Mouse (Mus musculus): ENCODE measurements around the gene Slco4c1. TPM values are rescaled to one million over a fixed set of nuclear protein-coding genes. Genes with fewer than 3 reads are reported as not detected.

Slco4c1 gene
- 0.09 and 0.10 TPM in 2 replicates for polyA plus RNA-seq (2015; fragmentation: Nextera tagmentation; extraction: Ambion mirVana)

GRCm38 (mm10) chr1:96871528-96872360, at the start of gene Slco4c1:
TSS of gene Slco4c1 (minus strand) at chr1:96872171.
- ATAC-seq = peak; percentile 97
- Histone ChIP-seq H3K4me3 (replicated peaks) (peak within 1 kb of the TSS; percentile 46), H3K9ac (peak within 1 kb of the TSS; percentile 34), H3K4me1 (replicated peaks) (no peaks in the 10 kb centered on the region), H3K4me2 (replicated peaks) (peak within 1 kb of the TSS; percentile 93), H3K36me3 (no peaks in the 10 kb centered on the region), H3K27ac (no peak within 1 kb of the TSS), H3K9me3 (no peaks in the 10 kb centered on the region), H3K27me3 (replicated peaks) (no peaks in the 10 kb centered on the region; the same call in 1 of the 2 replicates)
- WGBS = 2% methylated on average over 40 of the region's 40 CpGs

- Histone ChIP-seq H3K27ac (no peak overlapping the region), H3K4me3 (replicated peaks) (no peak overlapping the region), H3K4me1 (replicated peaks) (no peaks in the 10 kb centered on the region), H3K27me3 (replicated peaks) (no peaks in the 10 kb centered on the region), H3K4me2 (replicated peaks) (no peak overlapping the region), H3K9ac (no peak overlapping the region), H3K9me3 (no peaks in the 10 kb centered on the region), H3K36me3 (no peaks in the 10 kb centered on the region)
- no peak for ATAC-seq
Measured at GRCm38 (mm10) chr1:96917333-96917732, 45.4 kb upstream of the Slco4c1 start.

GRCm38 (mm10) chr1:96883788-96884187, 11.8 kb upstream of the Slco4c1 start:
- Histone ChIP-seq H3K27ac (no peak overlapping the region), H3K36me3 (no peaks in the 10 kb centered on the region), H3K9ac (no peak overlapping the region), H3K4me1 (replicated peaks) (no peaks in the 10 kb centered on the region), H3K9me3 (no peaks in the 10 kb centered on the region), H3K4me2 (replicated peaks) (no peak overlapping the region), H3K27me3 (replicated peaks) (no peaks in the 10 kb centered on the region), H3K4me3 (replicated peaks) (no peak overlapping the region)
- no peak for ATAC-seq

DNA sequence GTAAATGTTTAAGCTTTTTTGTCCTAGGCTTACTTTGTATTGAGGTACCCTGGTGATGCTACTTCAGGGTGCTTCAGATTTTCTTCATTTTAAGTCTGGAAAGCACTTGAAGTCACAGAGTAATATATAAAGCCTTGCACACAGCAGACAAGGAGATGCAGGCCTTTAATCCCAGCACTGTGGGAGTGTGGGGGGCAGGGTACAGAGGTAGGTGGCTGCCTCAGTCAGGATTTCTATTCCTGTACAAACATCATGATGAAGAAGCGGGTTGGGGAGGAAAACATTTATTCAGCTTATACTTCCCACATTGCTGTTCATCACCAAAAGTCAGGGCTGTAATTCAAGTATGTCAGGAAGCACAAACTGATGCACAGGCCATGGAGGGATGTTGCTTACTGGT, 6.6 kb upstream of the Slco4c1 start:
- no peak for ATAC-seq
- 85% methylated on average over 1 of the region's 1 CpGs for WGBS
- H3K9ac ChIP-seq = no peak overlapping the region
- no peak overlapping the region for H3K4me2 ChIP-seq (replicated peaks)
- H3K27me3 ChIP-seq (replicated peaks) = no peaks in the 10 kb centered on the region
- no peaks in the 10 kb centered on the region for H3K4me1 ChIP-seq (replicated peaks)
- H3K9me3 ChIP-seq = no peaks in the 10 kb centered on the region
- no peak overlapping the region for H3K4me3 ChIP-seq (replicated peaks)
- H3K27ac ChIP-seq = no peak overlapping the region
- no peaks in the 10 kb centered on the region for H3K36me3 ChIP-seq

GRCm38 (mm10) chr1:96876076-96876475, 4.1 kb upstream of the Slco4c1 start:
- WGBS = 77% methylated on average over 1 of the region's 1 CpGs
- H3K4me3 ChIP-seq (replicated peaks) = no peak overlapping the region
- no peak; the same call in 1 of the 2 replicates for ATAC-seq

DNA sequence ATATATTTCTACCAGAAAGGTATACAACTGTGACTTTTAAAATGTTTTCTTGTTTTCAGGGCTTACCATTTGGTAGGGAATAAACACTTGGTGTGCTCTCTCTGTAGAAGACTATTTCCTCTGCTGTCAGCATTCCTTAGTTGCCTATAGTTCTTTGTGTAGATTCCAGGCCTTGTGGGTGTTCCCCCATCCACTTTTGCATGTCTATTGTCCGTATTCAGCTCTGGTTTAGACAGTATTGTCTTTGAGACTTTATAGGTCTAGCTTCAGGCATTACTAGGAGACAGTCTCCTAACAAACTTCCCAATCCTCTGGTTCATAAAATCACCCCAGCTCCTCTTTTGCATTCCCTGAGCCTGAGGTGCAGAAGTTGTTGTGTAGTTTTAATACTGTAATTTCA, 2.7 kb upstream of the Slco4c1 start:
- Histone ChIP-seq H3K27ac (no peak overlapping the region), H3K4me1 (replicated peaks) (no peaks in the 10 kb centered on the region), H3K9ac (no peak overlapping the region), H3K4me2 (replicated peaks) (no peak overlapping the region), H3K36me3 (no peaks in the 10 kb centered on the region), H3K9me3 (no peaks in the 10 kb centered on the region), H3K27me3 (replicated peaks) (no peaks in the 10 kb centered on the region; the same call in 1 of the 2 replicates), H3K4me3 (replicated peaks) (no peak overlapping the region)
- no peak for ATAC-seq
- 78% methylated on average over 1 of the region's 1 CpGs for WGBS

More at GRCm38 (mm10) chr1:96876076-96876475, 4.1 kb upstream of the Slco4c1 start:
- Histone ChIP-seq H3K27me3 (replicated peaks) (no peaks in the 10 kb centered on the region; the same call in 1 of the 2 replicates), H3K36me3 (no peaks in the 10 kb centered on the region), H3K4me2 (replicated peaks) (no peak overlapping the region), H3K27ac (no peak overlapping the region), H3K4me1 (replicated peaks) (no peaks in the 10 kb centered on the region), H3K9me3 (no peaks in the 10 kb centered on the region), H3K9ac (no peak overlapping the region)

GRCm38 (mm10) chr1:96872361-96872693, 356 bp upstream of the Slco4c1 start:
- no peak for ATAC-seq
- no peaks in the 10 kb centered on the region for H3K36me3 ChIP-seq
- 2% methylated on average over 10 of the region's 10 CpGs for WGBS

GRCm38 (mm10) chr1:96870764-96871307, 1.1 kb downstream of the Slco4c1 start:
- WGBS = 12% methylated on average over 7 of the region's 7 CpGs
- Histone ChIP-seq H3K4me1 (replicated peaks) (no peaks in the 10 kb centered on the region), H3K27ac (no peak overlapping the region), H3K4me3 (replicated peaks) (no peak overlapping the region), H3K36me3 (no peaks in the 10 kb centered on the region), H3K9ac (no peak overlapping the region), H3K4me2 (replicated peaks) (peak overlapping the region; percentile 93), H3K9me3 (no peaks in the 10 kb centered on the region), H3K27me3 (replicated peaks) (no peaks in the 10 kb centered on the region; the same call in 1 of the 2 replicates)
- no peak for ATAC-seq

More at GRCm38 (mm10) chr1:96872361-96872693, 356 bp upstream of the Slco4c1 start:
- Histone ChIP-seq H3K9me3 (no peaks in the 10 kb centered on the region), H3K27ac (no peak overlapping the region), H3K9ac (peak overlapping the region; percentile 34; the same call in 1 of the 2 replicates), H3K4me3 (replicated peaks) (peak overlapping the region; percentile 46), H3K27me3 (replicated peaks) (no peaks in the 10 kb centered on the region; the same call in 1 of the 2 replicates), H3K4me2 (replicated peaks) (peak overlapping the region; percentile 93), H3K4me1 (replicated peaks) (no peaks in the 10 kb centered on the region)

DNA sequence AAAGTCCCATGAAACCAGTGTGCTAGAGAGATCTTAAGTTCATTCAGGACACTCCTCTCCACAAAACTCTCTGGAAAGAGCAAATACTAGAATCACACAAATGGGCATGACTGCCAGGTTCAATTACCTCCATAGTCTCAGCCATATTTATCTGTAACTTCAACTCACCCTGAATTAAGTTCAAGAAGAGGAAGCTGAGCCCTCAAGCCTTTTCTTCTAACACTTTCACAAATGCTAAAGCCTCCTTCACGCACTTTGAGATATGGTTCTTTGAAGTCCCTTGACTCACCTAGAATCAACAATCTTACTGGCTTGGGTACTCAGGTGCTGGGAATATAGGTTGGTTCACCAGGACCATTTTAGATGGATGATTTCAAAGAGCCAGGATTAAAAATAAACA, 3.2 kb downstream of the Slco4c1 start:
- H3K4me2 ChIP-seq (replicated peaks) = no peak overlapping the region
- no peak for ATAC-seq
- no peaks in the 10 kb centered on the region for H3K36me3 ChIP-seq

DNA sequence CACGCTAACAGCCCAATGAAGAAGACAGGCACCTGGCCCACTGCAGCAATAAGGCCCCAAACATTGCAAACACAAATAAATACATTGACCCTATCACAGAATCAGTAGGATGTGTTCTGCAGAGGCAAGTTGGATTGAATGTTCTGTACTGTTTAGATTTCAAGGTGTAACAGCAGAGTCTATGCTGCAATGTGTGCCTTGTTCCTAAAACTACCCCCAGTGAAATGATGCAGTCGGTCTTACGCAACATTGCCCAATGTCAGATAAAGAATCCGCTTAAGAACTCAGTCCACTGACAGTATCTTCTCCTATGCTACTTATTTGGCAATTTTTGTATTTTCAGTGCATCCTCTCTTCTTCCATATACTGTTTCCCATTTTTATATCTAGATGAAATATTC, 6.0 kb downstream of the Slco4c1 start:
- no peaks in the 10 kb centered on the region for H3K27me3 ChIP-seq (replicated peaks)
- H3K4me3 ChIP-seq (replicated peaks) = no peak overlapping the region
- no peak overlapping the region for H3K9ac ChIP-seq
- WGBS = 90% methylated on average over 4 of the region's 4 CpGs
- no peaks in the 10 kb centered on the region for H3K4me1 ChIP-seq (replicated peaks)
- ATAC-seq = no peak
- no peak overlapping the region for H3K27ac ChIP-seq
- no peaks in the 10 kb centered on the region for H3K36me3 ChIP-seq
- no peak overlapping the region for H3K4me2 ChIP-seq (replicated peaks)
- H3K9me3 ChIP-seq = no peaks in the 10 kb centered on the region

More for the DNA sequence above, 3.2 kb downstream of the Slco4c1 start:
- 89% methylated on average over 1 of the region's 1 CpGs for WGBS
- no peaks in the 10 kb centered on the region for H3K9me3 ChIP-seq
- no peaks in the 10 kb centered on the region for H3K4me1 ChIP-seq (replicated peaks)
- H3K27ac ChIP-seq = no peak overlapping the region
- no peaks in the 10 kb centered on the region; the same call in 1 of the 2 replicates for H3K27me3 ChIP-seq (replicated peaks)
- no peak overlapping the region for H3K9ac ChIP-seq
- no peak overlapping the region for H3K4me3 ChIP-seq (replicated peaks)

DNA sequence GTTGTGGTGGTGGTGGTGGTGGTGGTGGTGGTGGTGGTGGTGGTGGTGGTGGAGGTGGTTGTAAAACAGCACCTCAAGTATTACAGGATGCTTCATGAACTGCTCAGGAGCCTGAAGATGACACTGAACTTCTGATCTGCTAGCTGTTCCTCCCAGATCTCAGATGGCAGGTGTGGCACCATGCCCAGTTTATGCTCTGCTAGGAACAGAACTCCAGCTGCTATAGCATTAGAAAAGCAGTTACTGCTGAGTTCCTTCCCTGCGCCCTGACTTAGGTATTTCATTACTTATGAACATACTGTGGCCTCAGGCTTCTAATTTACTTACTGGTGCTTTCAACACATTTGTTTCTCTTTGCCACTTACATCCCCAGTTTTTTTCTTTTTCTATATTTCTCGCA, 7.9 kb downstream of the Slco4c1 start:
- no peaks in the 10 kb centered on the region for H3K36me3 ChIP-seq
- H3K27ac ChIP-seq = no peak overlapping the region
- ATAC-seq = no peak
- H3K9me3 ChIP-seq = no peaks in the 10 kb centered on the region
- H3K27me3 ChIP-seq (replicated peaks) = no peaks in the 10 kb centered on the region
- WGBS = 80% methylated on average over 2 of the region's 2 CpGs
- no peak overlapping the region for H3K4me3 ChIP-seq (replicated peaks)
- no peak overlapping the region for H3K9ac ChIP-seq
- no peaks in the 10 kb centered on the region for H3K4me1 ChIP-seq (replicated peaks)
- no peak overlapping the region for H3K4me2 ChIP-seq (replicated peaks)

DNA sequence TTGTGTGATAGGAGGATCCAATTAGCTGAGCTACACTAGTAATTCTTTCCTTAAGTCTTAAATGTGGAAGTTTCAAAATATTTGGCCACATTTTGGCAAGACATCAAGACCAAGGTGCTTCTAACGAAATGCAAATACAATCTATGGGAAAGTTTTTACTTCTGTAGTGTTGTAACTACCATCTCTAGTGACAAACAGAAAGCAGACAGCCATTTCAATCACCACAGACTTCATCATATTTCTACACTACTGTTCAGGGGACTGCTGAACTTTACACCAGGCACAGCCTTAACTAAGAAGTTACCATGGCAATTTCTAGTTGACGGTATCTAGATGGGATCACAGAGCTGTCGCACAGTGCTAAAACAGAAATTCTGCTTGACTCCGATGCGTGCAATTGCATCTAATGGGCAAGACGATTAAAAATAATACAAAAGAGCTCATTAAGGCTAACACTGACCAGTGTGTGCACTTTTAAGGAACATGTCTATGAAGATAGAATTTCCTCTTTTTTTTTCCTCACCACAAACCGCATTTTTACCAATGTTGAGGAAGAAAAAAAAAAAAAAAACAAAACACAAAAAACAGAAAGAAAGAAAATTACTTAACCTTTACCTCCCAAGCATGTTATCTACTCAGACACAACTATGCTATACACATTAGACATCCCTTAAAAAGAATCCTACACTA, 11.8 kb downstream of the Slco4c1 start:
- no peak overlapping the region for H3K4me3 ChIP-seq (replicated peaks)
- no peak overlapping the region for H3K27ac ChIP-seq
- H3K9ac ChIP-seq = no peak overlapping the region
- no peaks in the 10 kb centered on the region for H3K9me3 ChIP-seq
- 85% methylated on average over 7 of the region's 7 CpGs for WGBS
- no peaks in the 10 kb centered on the region for H3K36me3 ChIP-seq
- no peaks in the 10 kb centered on the region for H3K27me3 ChIP-seq (replicated peaks)
- no peak overlapping the region for H3K4me2 ChIP-seq (replicated peaks)
- ATAC-seq = no peak
- H3K4me1 ChIP-seq (replicated peaks) = no peaks in the 10 kb centered on the region
